Mouse (Mus musculus) megakaryocyte, adult 5-6 weeks (primary cell): Measurements from ENCODE around the gene Mypn. TPM values are rescaled to one million over a fixed set of nuclear protein-coding genes. Genes with fewer than 3 reads are reported as not detected.

ENCODE experiments used
- ATAC-seq: 2 replicates; pipeline ENCODE4 v1.8.0; 2016; ENCODE audit warnings: mild to moderate bottlenecking, inconsistent platforms; ENCODE audit not compliant: poor library complexity, severe bottlenecking
- total RNA-seq, 2 experiments: library from RNA; stranded (forward) in 1 of 2; stranded (reverse) in 1 of 2; fragments of 153-499, 151-499 nt in 1 of 2; fragments of 221-1000, 200-1000 nt in 1 of 2; gene quantifications; 2 replicates each; pipeline versions ENCODE4 v1.2.3 to v1.2.4; 2015 to 2017

The Mypn gene
- total RNA-seq, 2 experiments from 2014 or later, result not detected

- ATAC-seq, result no peak
Measured at GRCm38 (mm10) chr10:63115881-63116280, 87.9 kb downstream of the Mypn start.

- no peak for ATAC-seq
Measured at GRCm38 (mm10) chr10:63113716-63114360, 89.9 kb downstream of the Mypn start.

GRCm38 (mm10) chr10:63113027-63113604 is 90.6 kb downstream of the Mypn start:
- no peak for ATAC-seq

- no peak for ATAC-seq
Measured at GRCm38 (mm10) chr10:63100657-63101056, 103.1 kb downstream of the Mypn start.

GRCm38 (mm10) chr10:63099941-63100562 is 103.7 kb downstream of the Mypn start:
- no peak for ATAC-seq

GRCm38 (mm10) chr10:63099521-63099920 is 104.2 kb downstream of the Mypn start, which contains the start of gene Atoh7:
Gene Atoh7, plus strand, starts transcription at chr10:63099651.
- no peak for ATAC-seq

GRCm38 (mm10) chr10:63098191-63098590 is 105.6 kb downstream of the Mypn start:
- no peak for ATAC-seq

GRCm38 (mm10) chr10:63096757-63097156 is 107.0 kb downstream of the Mypn start:
- no peak for ATAC-seq

GRCm38 (mm10) chr10:63092616-63093550 is 110.9 kb downstream of the Mypn start:
- ATAC-seq, result no peak

GRCm38 (mm10) chr10:63091915-63092314 is 111.8 kb downstream of the Mypn start:
- no peak for ATAC-seq

- no peak for ATAC-seq
Measured at GRCm38 (mm10) chr10:63089758-63090571, 113.8 kb downstream of the Mypn start.

- no peak for ATAC-seq
Measured at GRCm38 (mm10) chr10:63089103-63089757, 114.5 kb downstream of the Mypn start.

GRCm38 (mm10) chr10:63086304-63086703 is 117.4 kb downstream of the Mypn start:
- no peak for ATAC-seq

- peak; percentile 82 for ATAC-seq
Measured at GRCm38 (mm10) chr10:63065988-63066387, 137.8 kb downstream of the Mypn start.

Other genes starting within 250 kb of the Mypn start
- 6.6 and 7.0 TPM in 2 replicates for gene Rufy2, start 223.7 kb downstream of the Mypn start, total RNA-seq (2015)
- gene Rufy2, start 223.7 kb downstream of the Mypn start, total RNA-seq (2017), result 4.8 and 5.5 TPM in 2 replicates
- 23.4 and 28.8 TPM in 2 replicates for gene Hnrnph3, start 179.7 kb downstream of the Mypn start, total RNA-seq (2015)
- gene Hnrnph3, start 179.7 kb downstream of the Mypn start, total RNA-seq (2017), result 31.2 and 34.4 TPM in 2 replicates
- gene Pbld2, start 179.6 kb downstream of the Mypn start, total RNA-seq (2015), result not detected in 2 replicates
- not detected in 2 replicates for gene Pbld2, start 179.6 kb downstream of the Mypn start, total RNA-seq (2017)
- gene Pbld1, start 143.8 kb downstream of the Mypn start, total RNA-seq (2015), result 3.8 and 5.2 TPM in 2 replicates
- 1.7 and 2.0 TPM in 2 replicates for gene Pbld1, start 143.8 kb downstream of the Mypn start, total RNA-seq (2017)
- gene Atoh7, start 104.3 kb downstream of the Mypn start, total RNA-seq (2015), result not detected in 2 replicates
- not detected in 2 replicates for gene Atoh7, start 104.3 kb downstream of the Mypn start, total RNA-seq (2017)
- gene Herc4, start 39.9 kb upstream of the Mypn start, total RNA-seq (2015), result 182 and 199 TPM in 2 replicates
- gene Herc4, start 39.9 kb upstream of the Mypn start, total RNA-seq (2017), result 133 and 144 TPM in 2 replicates
- 34.2 and 40.8 TPM in 2 replicates for gene Sirt1, start 177.8 kb upstream of the Mypn start, total RNA-seq (2015)
- 39.1 and 49.8 TPM in 2 replicates for gene Sirt1, start 177.8 kb upstream of the Mypn start, total RNA-seq (2017)
- gene Dnajc12, start 178.5 kb upstream of the Mypn start, total RNA-seq (2015), result 5.1 and 7.1 TPM in 2 replicates
- gene Dnajc12, start 178.5 kb upstream of the Mypn start, total RNA-seq (2017), result 0.69 and 1.7 TPM in 2 replicates
- gene Gm7075, start 217.8 kb upstream of the Mypn start, total RNA-seq (2015), result not detected in 2 replicates
- gene Gm7075, start 217.8 kb upstream of the Mypn start, total RNA-seq (2017), result not detected in 2 replicates
- gene Ctnna3, start 226.1 kb upstream of the Mypn start, total RNA-seq (2015), result not detected in 2 replicates
- gene Ctnna3, start 226.1 kb upstream of the Mypn start, total RNA-seq (2017), result not detected in 2 replicates